Mouse (Mus musculus): ENCODE data around the gene Lrfn2. TPM values are rescaled to one million over a fixed set of nuclear protein-coding genes. Genes with fewer than 3 reads are reported as not detected.

Lrfn2 gene
- polyA plus RNA-seq, 1 experiment from 2014 or later: 0.04 TPM

DNA sequence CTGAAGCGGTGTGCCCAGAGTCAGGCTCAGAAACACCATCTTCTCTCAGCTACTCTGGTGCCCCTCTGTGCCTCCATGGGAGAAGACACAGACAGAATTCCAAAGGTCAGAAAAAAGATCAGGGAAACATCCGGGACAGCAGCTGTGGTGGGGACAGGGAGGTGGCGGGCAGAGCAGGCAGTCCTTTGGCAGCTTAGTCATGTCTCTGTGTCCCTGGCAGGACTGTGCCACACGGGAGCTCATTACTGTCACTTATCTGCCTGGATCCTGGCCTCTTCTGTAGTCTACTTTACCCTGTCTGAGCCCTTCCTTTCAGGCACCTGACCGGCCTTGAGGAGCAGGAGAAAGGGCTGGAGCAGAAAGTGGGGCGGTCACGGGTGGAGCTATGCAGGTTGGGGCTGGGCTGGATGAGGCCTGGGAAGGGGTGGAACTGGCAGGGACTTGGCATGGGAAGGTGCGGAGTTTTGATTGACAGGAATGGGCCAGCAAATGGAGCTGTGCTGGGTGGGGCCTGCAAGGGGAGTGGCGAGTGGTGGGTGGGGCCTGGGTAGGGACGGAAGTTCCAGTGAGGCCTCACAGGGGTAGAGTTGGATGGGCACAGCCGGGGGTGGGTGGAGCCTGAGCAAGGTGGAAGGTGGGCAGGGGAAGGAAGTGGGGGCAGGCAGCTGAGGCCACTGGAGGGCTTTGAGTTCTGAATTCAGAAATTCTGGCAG is 97.5 kb downstream of the Lrfn2 start:
- ATAC-seq: peak; percentile 93
- H3K27ac ChIP-seq (ENCODE audit: low read length): no peak overlapping the region
- H3K9ac ChIP-seq (replicated peaks; ENCODE audit: low read depth): no peak overlapping the region
- H3K4me2 ChIP-seq (replicated peaks; ENCODE audit: low read depth, low read length): no peak overlapping the region; the same call in 1 of the 2 replicates
- no peak overlapping the region for H3K4me3 ChIP-seq (ENCODE audit: low read depth, low read length)
- H3K36me3 ChIP-seq (ENCODE audit: insufficient read depth, low read length): no peaks in the 10 kb centered on the region
- peak; percentile 82 for DNase-seq (ENCODE audit: low spot score)
- no peaks in the 10 kb centered on the region for H3K27me3 ChIP-seq (replicated peaks; ENCODE audit: insufficient read depth, low read length)
- WGBS: 33% methylated on average over 11 of the region's 11 CpGs
- TF ChIP-seq EP300 (IDR thresholded peaks at IDR 0.05) (no peak), CTCF (IDR thresholded peaks at IDR 0.05) (no peak)
- 0 out of 2 replicates have a peak, but pooled peaks cover 3% of the 10 kb centered on the region for H3K4me1 ChIP-seq (ENCODE audit: insufficient read depth, low read depth, low read length)
- no peaks in the 10 kb centered on the region for H3K9me3 ChIP-seq (ENCODE audit: low read length)

GRCm38 (mm10) chr17:49030269-49030615 is 98.1 kb downstream of the Lrfn2 start:
- DNase-seq (ENCODE audit: low spot score): no peak
- Histone ChIP-seq H3K27me3 (replicated peaks; ENCODE audit: insufficient read depth, low read length) (no peaks in the 10 kb centered on the region), H3K4me1 (ENCODE audit: insufficient read depth, low read depth, low read length) (0 out of 2 replicates have a peak, but pooled peaks cover 3% of the 10 kb centered on the region), H3K36me3 (ENCODE audit: insufficient read depth, low read length) (no peaks in the 10 kb centered on the region), H3K9me3 (ENCODE audit: low read length) (no peaks in the 10 kb centered on the region), H3K4me2 (replicated peaks; ENCODE audit: low read depth, low read length) (no peak overlapping the region), H3K4me3 (ENCODE audit: low read depth, low read length) (no peak overlapping the region), H3K9ac (replicated peaks; ENCODE audit: low read depth) (no peak overlapping the region), H3K27ac (ENCODE audit: low read length) (no peak overlapping the region)
- 83% methylated on average over 7 of the region's 7 CpGs for WGBS
- TF ChIP-seq EP300 (IDR thresholded peaks at IDR 0.05) (no peak), CTCF (IDR thresholded peaks at IDR 0.05) (no peak)
- ATAC-seq: no peak

DNA sequence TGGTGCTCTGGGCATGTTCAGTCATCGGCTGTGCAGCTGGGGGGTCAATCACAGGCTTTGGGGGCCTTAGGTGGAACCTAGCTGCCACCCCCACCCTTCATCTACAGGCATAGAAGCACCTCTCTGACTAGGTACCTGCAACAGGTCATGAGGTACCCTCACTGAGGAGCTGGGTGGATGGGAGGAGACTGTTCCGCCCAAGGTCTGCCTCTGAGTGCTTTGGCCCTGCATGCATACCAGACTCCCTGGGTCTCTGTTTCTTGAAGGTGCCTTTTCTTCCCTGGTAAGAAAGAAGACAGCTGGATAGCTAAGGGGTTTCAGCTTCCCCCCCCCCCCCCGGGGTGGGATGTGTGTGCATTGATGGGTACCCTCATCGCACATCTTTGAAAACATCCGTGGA is 98.7 kb downstream of the Lrfn2 start:
- TF ChIP-seq CTCF (IDR thresholded peaks at IDR 0.05) (no peak), EP300 (IDR thresholded peaks at IDR 0.05) (no peak)
- DNase-seq (ENCODE audit: low spot score) (no peak), ATAC-seq (no peak)
- H3K9ac ChIP-seq (replicated peaks; ENCODE audit: low read depth): no peak overlapping the region
- no peak overlapping the region for H3K4me3 ChIP-seq (ENCODE audit: low read depth, low read length)
- no peaks in the 10 kb centered on the region for H3K36me3 ChIP-seq (ENCODE audit: insufficient read depth, low read length)
- WGBS: 95% methylated on average over 5 of the region's 5 CpGs
- H3K4me2 ChIP-seq (replicated peaks; ENCODE audit: low read depth, low read length): no peak overlapping the region
- no peaks in the 10 kb centered on the region for H3K9me3 ChIP-seq (ENCODE audit: low read length)
- 0 out of 2 replicates have a peak, but pooled peaks cover 3% of the 10 kb centered on the region for H3K4me1 ChIP-seq (ENCODE audit: insufficient read depth, low read depth, low read length)
- H3K27me3 ChIP-seq (replicated peaks; ENCODE audit: insufficient read depth, low read length): no peaks in the 10 kb centered on the region
- H3K27ac ChIP-seq (ENCODE audit: low read length): no peak overlapping the region

GRCm38 (mm10) chr17:49031790-49032189 is 99.6 kb downstream of the Lrfn2 start:
- Histone ChIP-seq H3K9ac (replicated peaks; ENCODE audit: low read depth) (no peak overlapping the region), H3K27me3 (replicated peaks; ENCODE audit: insufficient read depth, low read length) (no peaks in the 10 kb centered on the region), H3K4me2 (replicated peaks; ENCODE audit: low read depth, low read length) (no peak overlapping the region), H3K36me3 (ENCODE audit: insufficient read depth, low read length) (no peaks in the 10 kb centered on the region), H3K9me3 (ENCODE audit: low read length) (no peaks in the 10 kb centered on the region), H3K4me1 (ENCODE audit: insufficient read depth, low read depth, low read length) (0 out of 2 replicates have a peak, but pooled peaks cover 3% of the 10 kb centered on the region), H3K27ac (ENCODE audit: low read length) (no peak overlapping the region), H3K4me3 (ENCODE audit: low read depth, low read length) (no peak overlapping the region)
- WGBS: 32% methylated on average over 8 of the region's 8 CpGs
- ATAC-seq: 0 out of 2 replicates have a peak, but pooled peaks have one; percentile 18
- no peak for TF ChIP-seq CTCF (IDR thresholded peaks at IDR 0.05)
- peak; percentile 58 for DNase-seq (ENCODE audit: low spot score)

DNA sequence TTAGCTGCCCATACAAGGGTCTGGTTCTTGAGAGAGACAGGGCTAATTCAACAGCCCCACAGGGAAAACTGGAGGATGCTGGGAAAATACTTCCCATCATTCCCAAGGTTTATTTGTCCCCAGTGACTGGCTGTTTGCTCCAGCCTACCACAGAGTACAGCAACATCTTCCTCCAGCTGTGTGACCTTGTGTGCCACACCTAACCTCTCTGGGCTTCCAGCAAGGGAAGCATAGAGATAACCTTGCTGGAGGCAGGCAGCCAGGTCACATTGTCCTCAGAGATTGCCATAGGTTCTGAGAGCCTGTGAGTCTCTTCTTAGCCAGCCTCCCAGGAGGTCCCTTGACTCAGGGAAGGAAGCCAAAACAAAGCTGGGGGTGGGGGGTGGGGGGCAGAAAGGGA is 101.1 kb downstream of the Lrfn2 start:
- Histone ChIP-seq H3K36me3 (ENCODE audit: insufficient read depth, low read length) (no peaks in the 10 kb centered on the region), H3K4me1 (ENCODE audit: insufficient read depth, low read depth, low read length) (0 out of 2 replicates have a peak, but pooled peaks cover 3% of the 10 kb centered on the region), H3K9ac (replicated peaks; ENCODE audit: low read depth) (no peak overlapping the region), H3K4me2 (replicated peaks; ENCODE audit: low read depth, low read length) (no peak overlapping the region), H3K4me3 (ENCODE audit: low read depth, low read length) (no peak overlapping the region), H3K27ac (ENCODE audit: low read length) (no peak overlapping the region), H3K27me3 (replicated peaks; ENCODE audit: insufficient read depth, low read length) (no peaks in the 10 kb centered on the region), H3K9me3 (ENCODE audit: low read length) (no peaks in the 10 kb centered on the region)
- DNase-seq (ENCODE audit: low spot score): no peak
- ATAC-seq: no peak
- no peak for TF ChIP-seq CTCF (IDR thresholded peaks at IDR 0.05)
- no peak for TF ChIP-seq EP300 (IDR thresholded peaks at IDR 0.05)

GRCm38 (mm10) chr17:49033686-49034250 is 101.6 kb downstream of the Lrfn2 start:
- H3K27me3 ChIP-seq (replicated peaks; ENCODE audit: insufficient read depth, low read length): no peaks in the 10 kb centered on the region
- 42% methylated on average over 5 of the region's 5 CpGs for WGBS
- no peak overlapping the region for H3K4me2 ChIP-seq (replicated peaks; ENCODE audit: low read depth, low read length)
- no peak overlapping the region for H3K4me3 ChIP-seq (ENCODE audit: low read depth, low read length)
- ATAC-seq: no peak
- H3K36me3 ChIP-seq (ENCODE audit: insufficient read depth, low read length): no peaks in the 10 kb centered on the region
- 0 out of 2 replicates have a peak, but pooled peaks cover 3% of the 10 kb centered on the region for H3K4me1 ChIP-seq (ENCODE audit: insufficient read depth, low read depth, low read length)
- H3K9ac ChIP-seq (replicated peaks; ENCODE audit: low read depth): no peak overlapping the region
- DNase-seq (ENCODE audit: low spot score): no peak
- no peaks in the 10 kb centered on the region for H3K9me3 ChIP-seq (ENCODE audit: low read length)
- no peak overlapping the region for H3K27ac ChIP-seq (ENCODE audit: low read length)
- TF ChIP-seq EP300 (IDR thresholded peaks at IDR 0.05): no peak
- no peak for TF ChIP-seq CTCF (IDR thresholded peaks at IDR 0.05)
